Mouse (Mus musculus): ENCODE measurements around the gene Hebp1.
A peak's percentile ranks its signal among the peaks of the same experiment; 100 is the strongest.

Hebp1 gene

GRCm38 (mm10) chr6:135162311-135162710 is 35.5 kb downstream of the Hebp1 start:
- DNase-seq (ENCODE audit: low read depth, low spot score): no peak

- no peak for DNase-seq (ENCODE audit: low read depth, low spot score)
These were observed 36.5 kb downstream of the Hebp1 start for GRCm38 (mm10) chr6:135161356-135161755.

- DNase-seq (ENCODE audit: low read depth, low spot score): no peak
These were observed 39.3 kb downstream of the Hebp1 start for GRCm38 (mm10) chr6:135158509-135158908.

- no peak for DNase-seq (ENCODE audit: low read depth, low spot score)
These were observed 40.3 kb downstream of the Hebp1 start for GRCm38 (mm10) chr6:135157496-135157895.

- DNase-seq (ENCODE audit: low read depth, low spot score): no peak
These were observed 41.2 kb downstream of the Hebp1 start for GRCm38 (mm10) chr6:135156597-135156996.

DNA sequence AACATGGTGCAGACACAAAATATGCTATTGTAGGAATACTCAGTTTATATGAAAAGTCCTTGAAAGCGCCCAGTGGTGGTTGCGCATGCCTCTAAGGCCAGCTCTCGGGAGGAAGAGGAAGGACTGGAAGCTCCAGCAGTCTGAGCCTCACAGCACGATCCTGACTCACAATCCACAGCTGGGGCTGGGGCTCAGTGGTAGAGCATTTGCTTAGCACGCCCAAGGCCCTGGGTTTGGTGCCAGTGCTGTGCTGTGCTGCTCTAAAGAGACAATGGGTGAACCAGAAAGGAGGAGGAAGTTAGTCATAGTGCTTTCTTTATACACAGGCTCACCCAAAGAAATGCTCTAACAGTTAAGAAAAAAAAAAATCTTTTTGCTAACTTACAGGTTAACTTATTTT is 44.1 kb downstream of the Hebp1 start:
- DNase-seq (ENCODE audit: low read depth, low spot score): no peak

DNA sequence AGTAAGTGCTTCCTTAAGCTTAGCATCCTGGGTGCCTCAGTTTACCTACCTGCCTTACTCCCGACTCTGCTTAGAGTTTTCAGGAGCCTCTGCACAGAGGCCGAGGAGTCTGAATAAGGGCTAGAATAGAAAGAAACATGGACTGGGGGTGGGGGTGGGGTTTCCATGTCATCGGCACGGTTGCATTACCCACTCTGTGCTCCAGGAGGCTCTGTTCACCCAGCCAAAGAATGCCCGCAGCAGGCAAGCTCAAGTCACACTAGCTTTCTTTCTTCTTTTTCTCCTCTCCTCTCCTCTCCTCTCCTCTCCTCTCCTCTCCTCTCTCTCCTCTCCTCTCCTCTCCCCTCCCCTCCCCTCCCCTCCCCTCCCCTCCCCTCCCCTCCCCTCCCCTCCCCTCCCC is 47.5 kb downstream of the Hebp1 start:
- DNase-seq (ENCODE audit: low read depth, low spot score): no peak

- DNase-seq (ENCODE audit: low read depth, low spot score): no peak
These were observed 48.1 kb downstream of the Hebp1 start for GRCm38 (mm10) chr6:135149722-135150121.

GRCm38 (mm10) chr6:135149175-135149574 is 48.6 kb downstream of the Hebp1 start:
- no peak for DNase-seq (ENCODE audit: low read depth, low spot score)

GRCm38 (mm10) chr6:135148506-135148905 is 49.3 kb downstream of the Hebp1 start:
- no peak for DNase-seq (ENCODE audit: low read depth, low spot score)

- no peak for DNase-seq (ENCODE audit: low read depth, low spot score)
These were observed 51.8 kb downstream of the Hebp1 start for GRCm38 (mm10) chr6:135145976-135146375.

DNA sequence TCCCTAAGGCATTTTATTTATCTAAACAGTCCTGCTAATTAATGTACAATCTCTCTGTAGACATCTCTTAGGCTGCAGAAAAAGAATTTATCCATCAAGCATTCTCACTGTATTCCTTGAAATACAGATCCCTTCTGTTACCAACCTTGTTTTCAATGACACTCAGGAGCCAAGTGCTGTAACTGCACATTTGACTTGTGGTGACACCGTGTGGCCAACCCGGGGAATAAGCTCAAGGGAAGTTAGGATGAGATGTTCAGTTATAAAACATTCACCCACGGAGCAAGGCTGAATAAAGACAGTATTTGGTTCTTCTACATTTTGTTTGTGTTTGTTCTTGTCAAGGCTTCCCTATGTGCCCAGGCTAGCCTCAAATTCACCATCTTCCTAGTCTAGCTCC is 53.3 kb downstream of the Hebp1 start:
- DNase-seq (ENCODE audit: low read depth, low spot score): peak; percentile 45

DNA sequence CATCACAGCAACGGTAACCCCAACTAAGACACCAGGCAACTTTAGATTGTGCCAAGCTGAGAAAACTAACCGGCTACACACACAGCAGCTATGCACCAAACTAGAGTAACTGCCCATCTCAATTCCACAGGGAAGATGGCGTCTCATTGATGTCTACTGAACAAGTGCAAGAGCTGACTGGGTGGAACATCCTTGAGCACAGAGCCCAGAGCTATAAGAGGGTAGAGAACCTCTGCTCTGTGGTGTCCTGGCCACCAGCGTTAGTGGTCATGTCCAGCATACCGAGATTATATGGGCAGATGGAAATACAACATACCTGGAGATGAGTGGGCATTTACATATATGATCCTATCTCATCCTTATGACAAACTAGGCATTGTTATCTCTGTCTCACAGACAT is 54.7 kb downstream of the Hebp1 start:
- no peak for DNase-seq (ENCODE audit: low read depth, low spot score)

GRCm38 (mm10) chr6:135141451-135142147 is 56.2 kb downstream of the Hebp1 start:
- DNase-seq (ENCODE audit: low read depth, low spot score): no peak

- DNase-seq (ENCODE audit: low read depth, low spot score): no peak
These were observed 59.1 kb downstream of the Hebp1 start for GRCm38 (mm10) chr6:135138746-135139145.

GRCm38 (mm10) chr6:135138207-135138606 is 59.6 kb downstream of the Hebp1 start:
- DNase-seq (ENCODE audit: low read depth, low spot score): no peak

GRCm38 (mm10) chr6:135137736-135138135 is 60.1 kb downstream of the Hebp1 start:
- DNase-seq (ENCODE audit: low read depth, low spot score): no peak

GRCm38 (mm10) chr6:135136439-135137161 is 61.2 kb downstream of the Hebp1 start:
- no peak for DNase-seq (ENCODE audit: low read depth, low spot score)

GRCm38 (mm10) chr6:135135735-135136134 is 62.1 kb downstream of the Hebp1 start:
- no peak for DNase-seq (ENCODE audit: low read depth, low spot score)

DNA sequence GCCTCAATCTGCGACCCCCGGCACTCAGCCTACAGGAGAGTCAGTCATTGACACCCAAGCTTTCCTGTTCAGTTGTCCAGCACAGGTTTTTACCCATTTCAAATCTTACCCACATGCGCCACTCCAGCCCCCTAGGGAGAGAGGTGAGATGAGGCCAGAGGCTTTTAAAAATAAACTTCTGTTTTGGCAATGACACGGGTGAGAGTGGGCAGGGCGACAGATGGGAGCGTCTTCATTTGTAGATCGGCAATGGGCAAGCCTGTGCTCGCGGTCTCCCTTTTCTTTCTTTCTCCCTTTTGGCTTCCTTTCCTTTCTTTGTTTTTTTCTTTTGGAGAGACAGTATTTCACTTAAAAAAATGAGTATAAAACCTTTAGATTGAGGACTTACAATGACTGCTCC is 64.3 kb downstream of the Hebp1 start:
- DNase-seq (ENCODE audit: low read depth, low spot score): no peak

GRCm38 (mm10) chr6:135133086-135133485 is 64.7 kb downstream of the Hebp1 start:
- DNase-seq (ENCODE audit: low read depth, low spot score): no peak

GRCm38 (mm10) chr6:135124755-135125380 is 73.0 kb downstream of the Hebp1 start:
- DNase-seq (ENCODE audit: low read depth, low spot score): no peak

DNA sequence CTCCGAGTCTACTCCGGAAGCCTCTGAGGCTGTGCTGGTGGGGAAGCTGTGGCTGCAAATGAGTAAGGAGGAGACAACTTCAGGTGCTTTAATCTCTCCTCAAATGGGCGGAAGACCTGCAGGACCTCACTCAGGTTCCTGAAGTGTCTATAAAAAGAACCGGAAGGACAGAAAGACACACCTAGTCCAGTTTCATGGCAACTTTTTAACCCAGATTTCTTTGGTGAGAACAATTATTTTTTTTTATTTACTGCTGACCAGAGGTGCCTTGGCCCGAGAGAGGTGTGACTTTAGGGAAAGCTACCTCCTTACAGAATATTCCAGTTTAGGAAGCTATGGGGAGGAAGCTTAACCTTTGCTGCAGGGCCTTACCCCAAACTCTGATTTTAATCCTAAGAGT is 79.6 kb downstream of the Hebp1 start, which contains the start of gene Gprc5d:
Gprc5d (minus strand) TSS at position 101 of the 400 bp plus-strand sequence.
- DNase-seq (ENCODE audit: low read depth, low spot score): no peak

All from brain, embryonic 18.5 days (tissue).